Mouse (Mus musculus): ENCODE measurements around the gene Gpr143. TPM values are rescaled to one million over a fixed set of nuclear protein-coding genes. Genes with fewer than 3 reads are reported as not detected.
A peak's percentile ranks its signal among the peaks of the same experiment; 100 is the strongest.

Gpr143 gene
- 0.58 and 0.67 TPM in 2 replicates for total RNA-seq (2012; rRNA removed)

DNA sequence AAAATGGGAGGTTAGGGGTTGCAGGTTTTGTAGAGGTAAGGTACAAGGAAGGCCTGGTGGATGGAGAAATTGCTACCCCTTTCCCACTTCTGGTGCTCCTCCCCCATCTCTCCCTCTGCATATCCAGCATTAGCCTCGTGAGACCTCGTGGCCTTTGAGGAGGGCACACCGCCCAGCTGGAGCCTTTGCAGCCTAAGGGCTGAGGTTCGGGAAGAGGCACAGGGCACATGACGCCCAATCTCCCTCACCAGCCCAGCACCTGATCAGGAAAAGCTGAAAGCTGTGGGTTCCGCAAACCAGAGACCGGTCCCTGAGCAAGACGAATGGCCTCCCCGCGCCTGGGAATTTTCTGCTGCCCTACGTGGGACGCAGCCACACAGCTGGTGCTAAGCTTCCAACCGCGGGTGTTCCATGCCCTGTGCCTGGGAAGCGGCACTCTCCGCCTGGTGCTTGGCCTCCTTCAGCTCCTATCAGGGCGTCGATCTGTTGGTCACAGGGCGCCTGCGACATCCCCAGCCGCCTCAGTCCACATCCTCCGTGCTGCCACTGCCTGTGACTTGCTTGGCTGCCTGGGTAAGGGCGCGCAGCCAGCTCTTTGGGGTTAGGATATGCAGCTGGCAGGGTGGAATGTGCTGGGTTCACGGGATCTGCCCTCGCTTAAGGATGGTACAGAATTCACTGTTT is at the start of gene Gpr143:
Gene Gpr143, plus strand, starts transcription at position 202 of the 684 bp plus-strand sequence.
- Histone ChIP-seq H3K9ac (ENCODE audit: insufficient read depth, low read depth, low read length, poor library complexity, severe bottlenecking) (peak within 1 kb of the TSS; percentile 73), H3K36me3 (ENCODE audit: control insufficient read depth, insufficient read depth, low read length, poor library complexity, severe bottlenecking) (no peaks in the 10 kb centered on the region), H3K9me3 (ENCODE audit: control insufficient read depth, insufficient read depth, low read depth, low read length) (no peaks in the 10 kb centered on the region), H3K4me1 (ENCODE audit: control insufficient read depth in 2 of 2, insufficient read depth in 2 of 2, low read length in 2 of 2, poor library complexity in 1 of 2) (peaks cover 0 to 2% of the 10 kb centered on the region in 2 experiments; a peak in 1 of 4 replicates), H3K4me3 (ENCODE audit: insufficient read depth in 1 of 2, low read depth in 1 of 2, low read length in 2 of 2, poor library complexity in 1 of 2, severe bottlenecking in 1 of 2) (peak within 1 kb of the TSS; percentile 63 to 71), H3K27ac (ENCODE audit: insufficient read depth, low read depth, low read length, poor library complexity, severe bottlenecking) (no peak within 1 kb of the TSS)
- DNase-seq (ENCODE audit: low read depth, low spot score) = no peak
- TF ChIP-seq ZC3H11A (IDR thresholded peaks at IDR 0.05; ENCODE audit: borderline replicate concordance, low read depth, low read length) = no peak
- no peak for TF ChIP-seq MAFK (IDR thresholded peaks at IDR 0.05; ENCODE audit: insufficient read depth, low read depth, low read length)
- in situ Hi-C loops (cut with MboI; ENCODE audit: low sequenced_read_pairs in 2 of 2, unreplicated experiment in 2 of 2) = no loop called here

GRCm38 (mm10) chrX:152735283-152735682 is 46.4 kb upstream of the Gpr143 start:
- Histone ChIP-seq H3K4me3 (ENCODE audit: insufficient read depth in 1 of 2, low read depth in 1 of 2, low read length in 2 of 2, poor library complexity in 1 of 2, severe bottlenecking in 1 of 2) (no peak overlapping the region), H3K9me3 (ENCODE audit: control insufficient read depth, insufficient read depth, low read depth, low read length) (no peaks in the 10 kb centered on the region), H3K27ac (ENCODE audit: insufficient read depth, low read depth, low read length, poor library complexity, severe bottlenecking) (no peak overlapping the region), H3K4me1 (ENCODE audit: control insufficient read depth in 2 of 2, insufficient read depth in 2 of 2, low read length in 2 of 2, poor library complexity in 1 of 2) (peaks cover 0 to 2% of the 10 kb centered on the region in 2 experiments; a peak in 1 of 4 replicates), H3K36me3 (ENCODE audit: control insufficient read depth, insufficient read depth, low read length, poor library complexity, severe bottlenecking) (no peaks in the 10 kb centered on the region), H3K9ac (ENCODE audit: insufficient read depth, low read depth, low read length, poor library complexity, severe bottlenecking) (no peak overlapping the region)
- DNase-seq (ENCODE audit: low read depth, low spot score) = no peak
- in situ Hi-C loops (cut with MboI; ENCODE audit: low sequenced_read_pairs in 2 of 2, unreplicated experiment in 2 of 2) = no loop called here
- no peak for TF ChIP-seq HCFC1 (IDR thresholded peaks at IDR 0.05; ENCODE audit: borderline replicate concordance, insufficient read depth, low read length)

DNA sequence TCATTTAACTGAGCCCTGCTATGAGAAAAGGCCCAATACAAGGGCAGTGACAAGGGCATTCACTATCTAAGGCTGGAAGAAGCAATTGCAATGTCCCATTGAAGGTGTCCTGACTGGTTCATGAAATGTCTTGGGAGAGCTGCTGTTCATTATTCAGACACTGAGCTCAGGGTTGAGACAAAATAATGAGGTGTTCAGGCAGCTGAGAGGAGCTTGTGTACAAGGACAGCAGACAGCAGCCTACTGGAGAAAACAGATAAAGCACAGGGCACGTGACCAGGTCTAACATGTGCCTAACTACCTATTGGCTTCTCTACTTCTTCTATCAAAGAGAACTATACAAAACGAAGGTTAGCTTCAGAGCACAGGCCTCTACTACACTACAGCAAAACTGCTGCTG is 43.5 kb upstream of the Gpr143 start:
- in situ Hi-C loops (cut with MboI; ENCODE audit: low sequenced_read_pairs in 2 of 2, unreplicated experiment in 2 of 2) = no loop called here
- H3K9ac ChIP-seq (ENCODE audit: insufficient read depth, low read depth, low read length, poor library complexity, severe bottlenecking) = no peak overlapping the region
- H3K9me3 ChIP-seq (ENCODE audit: control insufficient read depth, insufficient read depth, low read depth, low read length) = no peaks in the 10 kb centered on the region
- no peaks in the 10 kb centered on the region for H3K36me3 ChIP-seq (ENCODE audit: control insufficient read depth, insufficient read depth, low read length, poor library complexity, severe bottlenecking)
- H3K4me1 ChIP-seq (ENCODE audit: control insufficient read depth in 2 of 2, insufficient read depth in 2 of 2, low read length in 2 of 2, poor library complexity in 1 of 2) = peaks cover 0 to 4% of the 10 kb centered on the region in 2 experiments; a peak in 1 of 4 replicates
- no peak overlapping the region for H3K27ac ChIP-seq (ENCODE audit: insufficient read depth, low read depth, low read length, poor library complexity, severe bottlenecking)
- no peak overlapping the region for H3K4me3 ChIP-seq (ENCODE audit: insufficient read depth in 1 of 2, low read depth in 1 of 2, low read length in 2 of 2, poor library complexity in 1 of 2, severe bottlenecking in 1 of 2)
- DNase-seq (ENCODE audit: low read depth, low spot score) = no peak
- no peak for TF ChIP-seq HCFC1 (IDR thresholded peaks at IDR 0.05; ENCODE audit: borderline replicate concordance, insufficient read depth, low read length)
- no peak for TF ChIP-seq MAFK (IDR thresholded peaks at IDR 0.05; ENCODE audit: insufficient read depth, low read depth, low read length)
- no peak for TF ChIP-seq ZC3H11A (IDR thresholded peaks at IDR 0.05; ENCODE audit: borderline replicate concordance, low read depth, low read length)
- TF ChIP-seq CHD2 (IDR thresholded peaks at IDR 0.05; ENCODE audit: low read depth, low read length) = no peak
- no peak for TF ChIP-seq ZNF384 (IDR thresholded peaks at IDR 0.05; ENCODE audit: low read depth, low read length)

DNA sequence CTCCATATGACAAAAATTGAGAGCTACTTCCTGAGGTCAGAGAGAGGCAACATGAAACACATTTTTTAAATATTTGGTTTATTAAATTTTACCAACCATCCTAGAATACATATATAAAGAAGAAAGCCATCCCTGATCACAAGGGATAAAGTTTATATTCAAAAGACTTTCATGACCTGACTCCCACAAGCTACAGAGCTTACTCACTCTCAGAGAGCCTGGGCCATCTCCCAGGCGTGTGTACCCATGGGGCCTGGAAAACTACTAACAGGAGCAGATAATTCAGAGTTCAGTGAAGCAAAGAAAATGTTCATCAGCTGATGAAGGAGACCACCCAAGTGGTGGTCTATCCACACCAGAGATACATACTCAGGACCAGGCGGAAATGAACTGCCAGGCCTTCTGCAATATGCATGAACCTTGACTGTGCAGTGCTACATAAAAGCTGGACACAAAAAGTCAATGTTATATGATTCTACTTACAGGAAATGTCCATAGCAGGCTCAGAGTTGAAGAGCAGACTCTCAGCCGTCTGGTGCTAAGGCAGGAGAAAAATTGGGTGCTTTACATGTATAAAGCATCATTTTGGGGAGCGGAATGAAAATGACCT is 42.9 kb upstream of the Gpr143 start:
- in situ Hi-C loops (cut with MboI; ENCODE audit: low sequenced_read_pairs in 2 of 2, unreplicated experiment in 2 of 2) = no loop called here

More for the DNA sequence above, 42.9 kb upstream of the Gpr143 start:
- H3K9me3 ChIP-seq (ENCODE audit: control insufficient read depth, insufficient read depth, low read depth, low read length) = no peaks in the 10 kb centered on the region
- H3K27ac ChIP-seq (ENCODE audit: insufficient read depth, low read depth, low read length, poor library complexity, severe bottlenecking) = no peak overlapping the region
- no peak overlapping the region for H3K9ac ChIP-seq (ENCODE audit: insufficient read depth, low read depth, low read length, poor library complexity, severe bottlenecking)
- H3K36me3 ChIP-seq (ENCODE audit: control insufficient read depth, insufficient read depth, low read length, poor library complexity, severe bottlenecking) = no peaks in the 10 kb centered on the region
- peaks cover 0 to 4% of the 10 kb centered on the region in 2 experiments; a peak in 1 of 4 replicates for H3K4me1 ChIP-seq (ENCODE audit: control insufficient read depth in 2 of 2, insufficient read depth in 2 of 2, low read length in 2 of 2, poor library complexity in 1 of 2)
- TF ChIP-seq MAFK (IDR thresholded peaks at IDR 0.05; ENCODE audit: insufficient read depth, low read depth, low read length) (no peak), ZNF384 (IDR thresholded peaks at IDR 0.05; ENCODE audit: low read depth, low read length) (no peak), HCFC1 (IDR thresholded peaks at IDR 0.05; ENCODE audit: borderline replicate concordance, insufficient read depth, low read length) (no peak), CHD2 (IDR thresholded peaks at IDR 0.05; ENCODE audit: low read depth, low read length) (no peak), ZC3H11A (IDR thresholded peaks at IDR 0.05; ENCODE audit: borderline replicate concordance, low read depth, low read length) (no peak)
- DNase-seq (ENCODE audit: low read depth, low spot score) = no peak
- no peak overlapping the region for H3K4me3 ChIP-seq (ENCODE audit: insufficient read depth in 1 of 2, low read depth in 1 of 2, low read length in 2 of 2, poor library complexity in 1 of 2, severe bottlenecking in 1 of 2)

Measured in ES-E14 (cell line).